Mouse (Mus musculus): ENCODE measurements around the gene Tek.

DNA sequence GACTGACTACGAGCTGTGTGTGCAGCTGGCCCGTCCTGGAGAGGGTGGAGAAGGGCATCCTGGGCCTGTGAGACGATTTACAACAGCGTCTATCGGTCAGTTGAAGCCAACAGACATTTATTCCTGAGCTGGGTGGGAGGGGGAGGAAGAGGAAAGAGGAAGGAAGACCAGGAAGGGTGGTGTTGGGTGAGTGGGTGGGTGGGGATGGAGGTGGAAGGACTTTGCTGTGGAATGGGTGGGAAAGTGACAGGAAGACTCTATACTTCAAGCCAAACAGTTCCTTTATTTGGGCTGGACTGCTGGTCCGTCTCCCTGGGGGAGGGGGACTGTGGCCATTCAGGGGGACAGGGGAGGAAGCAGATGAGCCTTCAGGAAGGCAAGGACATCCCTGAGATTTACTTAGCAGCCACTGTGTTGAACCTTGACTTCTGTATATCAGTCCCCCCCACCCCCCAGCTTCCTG lies 90.9 kb downstream of the Tek start:
- no peak for TF ChIP-seq CTCF (IDR thresholded peaks at IDR 0.05; ENCODE audit: borderline replicate concordance, extremely low read depth, insufficient read depth, insufficient read length)
- TF ChIP-seq POLR2A (IDR thresholded peaks at IDR 0.05; ENCODE audit: borderline replicate concordance, extremely low read depth, insufficient read depth, insufficient read length, poor library complexity, severe bottlenecking): no peak

All from brain, embryonic 14.5 days (tissue).